Mouse (Mus musculus) hindbrain, embryonic 13.5 days (tissue): Measurements from ENCODE around the gene Prdx6. TPM values are rescaled to one million over a fixed set of nuclear protein-coding genes. Genes with fewer than 3 reads are reported as not detected.

Source experiments
- ATAC-seq: fragments of 200-750 bp; cut with Nextera tagmentation; 2 replicates; pipeline ENCODE4 v1.8.0; 2017; ENCODE audit warnings: moderate TSS enrichment; ENCODE audit not compliant: low FRiP score
- H3K27ac ChIP-seq: fragments of 300-500 bp; sonication (generic); 2 replicates; pipeline ENCODE4 v1.5.1; 2015; ENCODE audit warnings: inconsistent platforms, mild to moderate bottlenecking, moderate library complexity
- H3K27me3 ChIP-seq: fragments of 300-500 bp; sonication (generic); 2 replicates; pipeline ENCODE4 v1.6.1; 2015; ENCODE audit warnings: mild to moderate bottlenecking, inconsistent platforms
- H3K36me3 ChIP-seq: fragments of 300-500 bp; sonication (generic); 2 replicates; pipeline ENCODE4 v1.6.1; 2015; ENCODE audit warnings: mild to moderate bottlenecking, inconsistent platforms
- H3K4me1 ChIP-seq: fragments of 300-500 bp; sonication (generic); replicated peaks from 2 replicates; pipeline ENCODE4 v1.6.1; 2015; ENCODE audit warnings: inconsistent platforms
- H3K4me2 ChIP-seq: fragments of 300-500 bp; sonication (generic); 2 replicates; pipeline ENCODE4 v1.6.1; 2015; ENCODE audit warnings: inconsistent platforms, mild to moderate bottlenecking, moderate library complexity
- H3K4me3 ChIP-seq: fragments of 300-500 bp; sonication (generic); 2 replicates; pipeline ENCODE4 v1.5.1; 2015; ENCODE audit warnings: mild to moderate bottlenecking, inconsistent platforms
- H3K9ac ChIP-seq: fragments of 300-500 bp; sonication (generic); 2 replicates; pipeline ENCODE4 v1.6.1; 2015; ENCODE audit warnings: mild to moderate bottlenecking, inconsistent platforms
- H3K9me3 ChIP-seq: fragments of 300-500 bp; sonication (generic); 2 replicates; pipeline ENCODE4 v1.6.1; 2016; ENCODE audit warnings: inconsistent platforms
- WGBS: fragments of 180-500 bp; shearing (Covaris S2); methylation state at CpG from one replicate; pipeline ENCODE4 v1.1.7; 2015; 5-methylcytosine and 5-hydroxymethylcytosine counted together
- polyA plus RNA-seq: library from polyadenylated mRNA; unstranded; fragments of >200 nt; fragmentation: Nextera tagmentation; extraction: Ambion mirVana; gene quantifications from 2 replicates; pipeline ENCODE4 v1.2.1, GENCODE M21; 2015

Gene Prdx6
- 209 and 223 TPM in 2 replicates for polyA plus RNA-seq

DNA sequence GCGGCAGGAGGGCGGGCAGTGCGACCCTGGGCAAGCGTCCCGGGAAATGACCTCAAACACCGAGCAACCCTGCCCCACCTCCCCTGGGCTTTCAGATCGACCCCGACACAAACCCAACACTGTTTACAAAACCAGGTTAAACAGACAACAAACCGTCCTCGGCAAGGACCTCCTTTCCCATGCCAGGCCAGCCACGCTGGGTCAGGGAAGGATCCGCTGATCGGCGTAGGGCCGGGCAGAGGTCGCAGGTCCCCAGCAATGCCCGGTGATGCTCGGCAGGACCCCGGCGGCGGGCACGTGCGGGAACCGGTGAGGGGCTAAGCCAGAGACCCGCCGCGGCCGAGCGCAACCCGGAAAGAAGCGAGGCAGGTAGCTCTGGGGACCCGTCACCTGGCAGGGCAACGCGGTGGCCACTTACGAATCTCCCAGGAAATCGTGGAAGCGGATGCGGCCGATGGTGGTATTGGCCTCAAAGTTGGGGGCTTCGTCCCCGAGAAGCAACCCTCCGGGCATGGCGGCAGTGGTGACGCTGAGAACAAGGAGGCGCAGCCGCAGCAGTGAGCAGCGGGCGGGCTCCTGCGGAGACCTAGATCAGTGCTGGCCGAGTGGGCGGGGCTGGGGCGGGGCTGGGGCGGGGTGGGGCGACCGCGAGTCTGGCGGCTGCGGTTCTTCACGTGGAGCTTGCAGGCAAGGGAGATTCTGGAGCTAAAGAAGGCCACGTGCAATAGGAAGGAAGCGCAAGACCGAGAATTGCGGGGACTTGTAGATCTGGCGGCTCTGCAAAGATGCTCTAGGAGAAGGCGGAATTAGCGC is at the start of gene Prdx6:
Prdx6 (minus strand) TSS at position 616 of the 813 bp plus-strand sequence.
- peaks cover 7% of the 10 kb centered on the region; the same call in 1 of the 2 replicates for H3K36me3 ChIP-seq
- peak; percentile 97 for ATAC-seq
- peak within 1 kb of the TSS; percentile 60 for H3K27ac ChIP-seq
- peak within 1 kb of the TSS; percentile 94 for H3K9ac ChIP-seq
- no peaks in the 10 kb centered on the region for H3K9me3 ChIP-seq
- H3K4me3 ChIP-seq = peak within 1 kb of the TSS; percentile 92
- H3K4me2 ChIP-seq = peak within 1 kb of the TSS; percentile 92
- peaks cover 13% of the 10 kb centered on the region for H3K27me3 ChIP-seq
- WGBS = under 1% methylated on average over 64 of the region's 66 CpGs
- peaks cover 37% of the 10 kb centered on the region for H3K4me1 ChIP-seq

DNA sequence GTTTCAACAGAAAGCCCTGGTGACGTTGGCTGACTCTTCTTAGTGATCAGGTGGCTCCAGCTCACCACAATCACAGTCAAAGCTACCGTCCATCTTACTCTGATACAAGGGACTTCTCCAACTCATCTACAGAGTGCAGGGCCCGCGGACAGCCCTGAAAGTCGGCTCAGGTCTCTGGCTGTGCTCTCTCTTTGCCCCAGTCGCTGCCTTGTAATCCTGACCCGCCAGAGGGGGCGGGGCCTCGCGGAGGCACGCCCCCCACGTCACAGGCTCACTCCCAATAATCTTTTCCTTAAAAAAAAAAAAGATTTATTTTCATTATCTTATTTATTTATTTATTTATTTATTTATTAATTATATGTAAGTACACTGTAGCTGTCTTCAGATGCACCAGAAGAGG is 37.2 kb upstream of the Prdx6 start:
- no peak overlapping the region for H3K4me2 ChIP-seq
- H3K9ac ChIP-seq = no peak overlapping the region
- H3K4me1 ChIP-seq = no peaks in the 10 kb centered on the region
- H3K36me3 ChIP-seq = no peaks in the 10 kb centered on the region
- no peaks in the 10 kb centered on the region for H3K27me3 ChIP-seq
- no peak overlapping the region for H3K27ac ChIP-seq
- 49% methylated on average over 12 of the region's 12 CpGs for WGBS
- peaks cover 3% of the 10 kb centered on the region; the same call in 1 of the 2 replicates for H3K9me3 ChIP-seq
- no peak overlapping the region for H3K4me3 ChIP-seq
- ATAC-seq = no peak

DNA sequence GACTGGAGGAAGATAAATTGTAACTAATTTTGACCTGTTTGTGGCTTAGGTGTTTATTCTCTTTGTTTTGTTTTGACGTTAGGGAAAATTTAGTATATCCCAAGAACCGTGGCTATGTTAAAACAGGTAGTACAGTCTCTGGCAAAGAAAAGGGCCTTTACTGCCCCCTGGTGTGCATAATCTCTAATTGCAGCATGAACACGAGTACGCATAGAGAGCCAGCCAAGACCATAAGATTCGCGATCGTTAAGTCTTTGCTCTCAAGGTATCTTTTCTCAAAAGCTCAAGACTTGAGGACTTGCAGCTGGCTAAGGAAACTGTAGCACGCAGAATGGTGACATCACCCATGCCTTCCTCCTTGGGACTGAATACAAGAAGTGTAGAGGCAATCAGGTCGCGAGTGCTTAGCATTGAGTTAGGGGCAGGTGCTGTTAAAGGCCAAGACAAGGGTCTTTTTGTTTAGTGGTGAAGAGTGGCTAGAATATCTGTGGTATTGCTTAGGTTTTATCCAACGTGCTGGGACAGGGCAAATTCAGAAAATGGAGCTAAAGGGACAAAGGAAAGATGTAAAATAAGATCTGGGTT is 35.8 kb upstream of the Prdx6 start:
- WGBS = 35% methylated on average over 11 of the region's 11 CpGs
- Histone ChIP-seq H3K9me3 (peaks cover 3% of the 10 kb centered on the region; the same call in 1 of the 2 replicates), H3K9ac (no peak overlapping the region), H3K4me2 (no peak overlapping the region), H3K4me3 (no peak overlapping the region), H3K27me3 (no peaks in the 10 kb centered on the region), H3K27ac (no peak overlapping the region), H3K36me3 (no peaks in the 10 kb centered on the region), H3K4me1 (no peaks in the 10 kb centered on the region)
- ATAC-seq = 0 out of 2 replicates have a peak, but pooled peaks have one; percentile 80

DNA sequence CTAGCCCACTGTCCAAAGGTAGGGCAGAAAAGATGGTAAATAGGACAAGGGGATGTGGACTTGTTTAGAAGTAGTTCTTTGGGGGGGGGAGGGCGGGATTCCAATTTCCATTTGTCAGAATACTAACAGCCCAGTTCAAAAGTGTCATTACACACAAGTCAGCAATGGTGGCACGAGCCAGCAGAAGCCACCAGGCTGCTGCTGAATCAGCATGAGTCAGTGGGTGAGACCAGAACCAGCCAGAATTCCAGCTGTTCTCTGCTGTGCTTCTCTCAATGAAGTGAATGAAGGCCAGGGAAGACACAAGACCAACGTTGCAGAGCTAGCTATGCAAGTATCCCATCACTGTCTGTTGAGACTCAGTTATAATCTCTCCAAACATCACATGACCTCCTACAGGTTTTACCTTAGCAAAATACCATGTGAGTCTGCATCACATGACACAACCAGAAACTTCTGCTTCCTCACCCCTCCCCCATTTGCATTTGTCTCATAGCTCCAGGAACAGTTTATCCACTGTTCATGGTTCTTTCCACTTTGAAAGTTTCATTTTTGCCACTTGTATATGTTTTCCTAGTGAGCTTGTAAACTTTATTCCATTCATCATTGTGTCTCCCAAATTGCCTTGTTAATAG is 30.2 kb upstream of the Prdx6 start:
- Histone ChIP-seq H3K4me3 (no peak overlapping the region), H3K9me3 (no peaks in the 10 kb centered on the region), H3K27me3 (no peaks in the 10 kb centered on the region), H3K36me3 (no peaks in the 10 kb centered on the region), H3K4me1 (no peaks in the 10 kb centered on the region), H3K4me2 (no peak overlapping the region), H3K9ac (no peak overlapping the region), H3K27ac (no peak overlapping the region)
- 81% methylated on average over 3 of the region's 3 CpGs for WGBS
- no peak for ATAC-seq

DNA sequence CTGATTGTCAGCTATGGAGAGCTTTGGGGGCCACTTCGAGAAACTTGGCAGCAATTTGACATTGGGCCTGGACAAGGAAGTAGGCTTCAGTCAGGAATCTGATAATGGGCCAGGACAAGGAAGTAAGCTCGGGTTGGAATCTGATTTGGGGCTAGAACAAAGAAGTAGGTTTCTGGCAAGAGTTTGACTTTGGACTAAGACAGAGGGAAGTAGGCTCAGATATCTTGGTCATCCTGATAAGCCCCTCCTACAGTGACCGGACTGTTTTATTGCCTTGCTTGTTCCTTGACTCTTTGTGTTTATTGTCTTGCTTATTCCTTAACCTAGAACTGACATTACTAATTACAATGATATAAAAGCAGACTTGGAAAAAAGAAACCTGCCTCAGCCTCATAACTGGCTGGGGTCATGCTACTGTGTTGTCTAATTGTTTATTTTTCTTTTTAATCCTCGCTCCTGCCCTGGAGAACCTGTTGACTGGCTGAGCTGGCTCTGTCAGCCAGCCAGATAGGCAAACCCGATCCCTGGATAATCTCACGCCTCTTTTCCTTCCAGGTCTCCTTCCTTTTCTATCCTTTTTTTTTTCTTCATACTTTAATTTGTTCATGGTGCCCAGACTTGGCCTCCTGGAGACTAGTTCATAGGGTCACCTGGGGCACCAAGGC is 28.4 kb upstream of the Prdx6 start:
- no peaks in the 10 kb centered on the region for H3K4me1 ChIP-seq
- no peaks in the 10 kb centered on the region for H3K9me3 ChIP-seq
- no peak overlapping the region for H3K27ac ChIP-seq
- H3K4me2 ChIP-seq = no peak overlapping the region
- H3K9ac ChIP-seq = no peak overlapping the region
- H3K36me3 ChIP-seq = no peaks in the 10 kb centered on the region
- ATAC-seq = no peak
- WGBS = 83% methylated on average over 6 of the region's 6 CpGs
- H3K27me3 ChIP-seq = no peaks in the 10 kb centered on the region
- no peak overlapping the region for H3K4me3 ChIP-seq

DNA sequence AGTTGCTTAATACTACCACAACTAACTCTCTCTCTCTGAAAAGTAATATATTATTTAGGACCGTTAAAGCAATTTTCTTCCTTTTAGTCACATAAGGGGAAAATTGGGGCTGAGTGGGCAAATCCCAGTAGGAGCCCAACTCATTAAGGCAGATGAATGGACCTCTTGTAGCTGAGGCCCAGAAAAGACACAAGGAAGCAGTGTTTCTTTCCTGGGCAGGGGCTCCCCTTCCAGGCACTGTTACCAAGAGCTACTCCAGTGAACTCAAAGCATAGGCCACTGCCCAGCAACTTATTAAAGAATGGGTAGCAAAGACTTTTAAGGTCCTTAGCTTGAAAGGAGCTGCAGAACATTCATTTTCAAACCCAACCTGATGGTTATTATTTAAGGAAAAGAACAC is 22.5 kb upstream of the Prdx6 start:
- WGBS = 24% methylated on average over 1 of the region's 1 CpGs
- ATAC-seq = 0 out of 2 replicates have a peak, but pooled peaks have one; percentile 59
- H3K9me3 ChIP-seq = no peaks in the 10 kb centered on the region
- H3K27ac ChIP-seq = no peak overlapping the region
- no peak overlapping the region for H3K4me2 ChIP-seq
- no peak overlapping the region for H3K9ac ChIP-seq
- H3K4me1 ChIP-seq = no peaks in the 10 kb centered on the region
- no peaks in the 10 kb centered on the region for H3K27me3 ChIP-seq
- no peaks in the 10 kb centered on the region for H3K36me3 ChIP-seq
- no peak overlapping the region for H3K4me3 ChIP-seq

DNA sequence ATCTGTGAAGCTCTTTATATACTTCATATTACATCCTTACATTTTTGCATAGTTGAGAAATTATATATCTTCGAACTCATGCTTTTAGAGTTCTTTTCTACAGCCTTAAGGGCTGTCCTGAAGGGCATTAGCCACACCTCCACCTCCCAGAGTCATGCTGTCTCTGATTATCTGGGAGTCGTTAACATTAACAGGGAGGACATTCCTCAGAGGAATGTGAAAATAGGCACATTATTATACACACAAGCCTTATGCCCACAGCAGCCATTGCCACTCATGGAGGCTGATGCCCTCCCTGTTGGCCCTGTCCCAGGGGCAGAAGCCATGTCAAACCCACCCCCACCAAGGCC is 20.4 kb upstream of the Prdx6 start:
- 75% methylated on average over 2 of the region's 2 CpGs for WGBS
- Histone ChIP-seq H3K9me3 (no peaks in the 10 kb centered on the region), H3K4me2 (no peak overlapping the region), H3K36me3 (no peaks in the 10 kb centered on the region), H3K27me3 (no peaks in the 10 kb centered on the region), H3K9ac (no peak overlapping the region), H3K4me3 (no peak overlapping the region), H3K4me1 (no peaks in the 10 kb centered on the region), H3K27ac (no peak overlapping the region)
- ATAC-seq = no peak

DNA sequence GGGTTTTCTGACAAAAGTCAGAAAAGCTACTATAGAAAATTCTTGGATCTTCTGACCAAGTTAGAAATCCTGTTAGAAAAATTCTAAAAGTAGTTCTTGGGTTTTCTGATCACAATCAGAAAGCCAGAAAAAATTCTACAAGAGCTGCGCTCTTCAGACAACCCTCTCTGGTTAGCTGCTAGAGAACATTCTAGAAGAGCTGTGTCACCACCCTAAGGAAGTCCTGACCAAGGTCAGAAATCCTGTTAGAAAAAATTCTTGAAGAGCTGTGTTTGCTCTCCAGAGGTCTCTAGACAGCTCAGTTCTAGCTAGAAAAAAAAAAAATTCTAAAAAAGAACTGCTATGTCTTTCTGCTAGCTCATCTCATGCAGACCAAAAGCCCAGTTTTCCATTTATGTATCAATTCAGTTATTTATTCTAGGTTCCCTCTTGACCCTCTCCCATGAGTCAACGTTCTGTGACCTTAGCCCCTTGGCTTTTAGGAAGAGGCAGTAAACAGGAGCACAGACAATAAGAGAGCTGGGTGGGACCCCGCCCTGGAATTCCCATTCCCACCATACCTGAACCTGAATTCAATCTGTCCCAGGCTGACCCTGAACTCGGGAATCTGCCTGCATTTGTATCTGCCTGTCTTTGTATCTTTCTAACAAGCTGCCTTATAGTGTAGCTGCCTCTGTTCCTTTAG is 19.9 kb upstream of the Prdx6 start:
- ATAC-seq = no peak
- H3K9ac ChIP-seq = no peak overlapping the region
- no peaks in the 10 kb centered on the region for H3K27me3 ChIP-seq
- H3K27ac ChIP-seq = no peak overlapping the region
- H3K9me3 ChIP-seq = no peaks in the 10 kb centered on the region
- H3K4me1 ChIP-seq = no peaks in the 10 kb centered on the region
- H3K4me3 ChIP-seq = no peak overlapping the region
- 84% methylated on average over 4 of the region's 4 CpGs for WGBS
- no peak overlapping the region for H3K4me2 ChIP-seq
- no peaks in the 10 kb centered on the region for H3K36me3 ChIP-seq

DNA sequence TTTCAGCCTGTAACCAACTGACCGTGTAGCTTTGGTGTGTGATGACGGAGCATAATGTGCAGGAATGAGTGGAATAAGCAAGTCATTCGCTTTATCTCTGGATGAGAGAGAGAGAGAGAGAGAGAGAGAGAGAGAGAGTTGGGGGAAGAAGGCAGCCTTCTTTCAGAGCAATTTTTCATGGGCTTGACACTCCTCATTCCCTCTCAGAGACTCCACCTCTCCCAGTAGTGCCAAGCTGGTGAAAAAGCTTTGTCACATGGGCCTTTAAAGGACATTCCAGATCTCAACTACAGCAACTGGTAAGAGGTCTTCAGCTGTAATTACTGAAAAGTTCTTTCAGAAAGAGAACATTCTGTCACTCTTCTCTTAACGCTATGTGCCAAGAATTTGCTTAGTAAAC is 18.3 kb upstream of the Prdx6 start:
- no peaks in the 10 kb centered on the region for H3K27me3 ChIP-seq
- ATAC-seq = peak; percentile 49; the same call in 1 of the 2 replicates

DNA sequence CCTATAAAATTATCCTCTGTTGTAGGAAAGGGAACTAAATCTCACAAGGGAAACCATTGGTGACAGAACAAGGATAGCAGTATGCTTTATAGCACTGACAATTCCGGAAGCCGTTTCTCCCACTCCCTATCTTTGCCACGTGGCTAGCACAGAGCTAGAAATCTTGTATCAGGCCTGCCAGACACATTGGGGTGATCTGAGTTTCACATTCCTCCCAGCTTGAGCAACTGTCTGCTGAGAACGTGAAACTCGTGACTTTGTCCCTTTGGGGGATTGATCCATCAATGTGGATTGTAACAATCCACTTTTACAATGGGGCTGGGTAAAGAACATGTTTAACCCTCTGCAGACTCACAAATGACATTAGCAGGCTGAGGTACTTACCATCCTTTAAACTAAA is 17.9 kb upstream of the Prdx6 start:
- 69% methylated on average over 5 of the region's 5 CpGs for WGBS
- Histone ChIP-seq H3K9ac (no peak overlapping the region), H3K27me3 (no peaks in the 10 kb centered on the region), H3K4me1 (no peaks in the 10 kb centered on the region), H3K4me2 (no peak overlapping the region), H3K9me3 (no peaks in the 10 kb centered on the region), H3K36me3 (no peaks in the 10 kb centered on the region), H3K27ac (no peak overlapping the region), H3K4me3 (no peak overlapping the region)
- no peak for ATAC-seq

More for the DNA sequence above, 18.3 kb upstream of the Prdx6 start:
- Histone ChIP-seq H3K4me3 (no peak overlapping the region), H3K4me2 (no peak overlapping the region), H3K9me3 (no peaks in the 10 kb centered on the region), H3K27ac (no peak overlapping the region), H3K4me1 (no peaks in the 10 kb centered on the region), H3K9ac (no peak overlapping the region), H3K36me3 (no peaks in the 10 kb centered on the region)
- WGBS = 74% methylated on average over 4 of the region's 4 CpGs

DNA sequence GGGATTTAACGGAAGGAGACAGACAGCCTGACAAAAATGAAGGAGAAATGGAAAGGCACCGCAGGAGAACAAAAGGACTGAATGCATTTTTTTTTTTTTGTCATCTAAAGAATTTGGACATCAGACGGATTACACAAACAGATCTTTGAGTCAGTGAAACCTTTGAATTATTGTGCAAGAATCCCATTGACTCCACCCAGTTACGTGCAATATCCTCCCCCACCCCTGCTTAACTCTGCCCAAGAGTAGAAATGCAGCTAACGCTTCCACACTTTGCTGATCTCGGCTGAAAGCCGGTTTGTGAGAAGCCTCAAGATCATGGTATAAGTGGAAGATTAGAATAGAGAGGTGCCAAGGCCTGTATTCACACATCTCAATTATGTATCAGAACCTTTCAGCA is 17.1 kb upstream of the Prdx6 start:
- Histone ChIP-seq H3K4me2 (no peak overlapping the region), H3K9ac (no peak overlapping the region), H3K36me3 (no peaks in the 10 kb centered on the region), H3K4me3 (no peak overlapping the region), H3K27me3 (no peaks in the 10 kb centered on the region), H3K27ac (no peak overlapping the region), H3K4me1 (no peaks in the 10 kb centered on the region), H3K9me3 (no peaks in the 10 kb centered on the region)
- ATAC-seq = no peak
- 63% methylated on average over 7 of the region's 7 CpGs for WGBS

DNA sequence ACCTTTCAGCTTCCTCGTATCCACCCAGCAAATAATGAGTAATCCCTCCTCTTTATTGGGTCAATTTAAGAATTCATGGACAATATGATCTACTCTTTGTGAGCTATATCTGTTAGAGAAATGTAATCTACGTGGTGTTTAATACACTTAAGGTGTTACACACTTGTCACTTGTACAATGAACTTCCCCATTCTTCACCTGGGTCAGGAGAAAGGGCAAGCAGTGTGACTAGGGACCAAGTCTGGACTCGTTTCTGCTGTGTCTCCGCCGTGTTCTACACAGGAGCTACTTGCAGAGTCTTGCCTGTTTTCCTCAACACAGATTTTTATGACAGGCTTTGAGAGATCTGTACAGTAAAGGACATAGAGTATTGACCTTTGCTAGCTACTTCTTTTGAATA is 13.9 kb upstream of the Prdx6 start:
- Histone ChIP-seq H3K36me3 (no peaks in the 10 kb centered on the region), H3K9me3 (no peaks in the 10 kb centered on the region), H3K4me1 (no peaks in the 10 kb centered on the region), H3K4me3 (no peak overlapping the region), H3K9ac (no peak overlapping the region), H3K4me2 (no peak overlapping the region), H3K27me3 (no peaks in the 10 kb centered on the region), H3K27ac (no peak overlapping the region)
- ATAC-seq = no peak
- WGBS = 92% methylated on average over 5 of the region's 5 CpGs
